Mouse (Mus musculus): ENCODE measurements around the gene Foxp1.

Gene Foxp1

DNA sequence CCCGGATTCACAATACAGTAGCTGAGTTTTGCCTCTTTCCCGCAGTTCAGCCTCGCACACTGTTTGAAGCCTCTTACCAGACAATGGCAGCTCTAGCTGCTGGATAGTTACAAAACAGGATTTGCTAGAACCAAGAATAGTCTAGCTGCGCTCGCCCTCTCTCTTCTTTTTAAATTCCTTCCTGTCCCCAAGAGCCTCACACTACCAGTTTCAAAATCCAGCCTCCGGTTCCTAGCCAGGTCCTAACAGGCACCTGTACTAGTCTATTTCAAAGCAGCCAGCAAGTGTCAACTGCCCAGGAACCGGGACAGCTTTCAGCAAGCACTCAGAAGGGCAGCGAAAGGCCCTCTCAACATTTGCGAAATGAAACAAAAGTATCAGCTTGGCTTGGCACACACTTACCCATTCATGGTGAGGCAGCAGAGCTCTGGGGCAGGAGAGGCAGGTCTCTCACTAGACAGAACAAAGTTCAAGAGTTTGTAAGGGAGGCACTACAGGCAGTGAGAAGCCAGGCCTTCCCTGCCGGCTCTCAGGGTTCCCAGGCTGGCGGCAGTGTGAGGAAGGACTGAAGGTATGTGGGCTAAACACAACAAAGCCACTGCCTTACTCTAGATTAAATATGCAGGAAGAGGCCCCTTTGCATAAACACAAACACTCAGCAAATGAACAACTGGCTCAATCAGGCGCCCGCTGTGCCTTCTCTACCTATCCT lies 256.4 kb downstream of the Foxp1 start:
- in situ Hi-C loops (cut with MboI, MseI): no loop called here

DNA sequence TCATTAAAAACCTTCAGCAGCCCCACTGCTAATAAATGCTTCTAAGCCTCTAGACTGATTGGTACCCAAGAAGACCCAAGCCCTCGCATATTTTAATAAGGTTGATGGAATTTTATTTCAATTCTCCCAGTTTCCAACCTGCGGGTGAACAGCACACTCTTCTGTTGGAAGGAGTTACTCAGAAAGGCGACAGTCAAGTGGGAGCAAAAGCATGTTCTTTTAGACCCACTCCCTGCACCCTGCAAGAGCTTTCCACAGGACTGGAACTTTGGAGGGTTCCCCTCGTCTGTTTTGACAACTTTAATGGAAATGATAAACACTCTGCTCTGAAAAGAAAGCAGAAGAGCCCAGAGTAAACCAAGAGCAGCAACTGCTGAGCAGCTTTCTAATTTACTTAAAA lies 257.3 kb downstream of the Foxp1 start:
- in situ Hi-C loops (cut with MboI, MseI): no loop called here

DNA sequence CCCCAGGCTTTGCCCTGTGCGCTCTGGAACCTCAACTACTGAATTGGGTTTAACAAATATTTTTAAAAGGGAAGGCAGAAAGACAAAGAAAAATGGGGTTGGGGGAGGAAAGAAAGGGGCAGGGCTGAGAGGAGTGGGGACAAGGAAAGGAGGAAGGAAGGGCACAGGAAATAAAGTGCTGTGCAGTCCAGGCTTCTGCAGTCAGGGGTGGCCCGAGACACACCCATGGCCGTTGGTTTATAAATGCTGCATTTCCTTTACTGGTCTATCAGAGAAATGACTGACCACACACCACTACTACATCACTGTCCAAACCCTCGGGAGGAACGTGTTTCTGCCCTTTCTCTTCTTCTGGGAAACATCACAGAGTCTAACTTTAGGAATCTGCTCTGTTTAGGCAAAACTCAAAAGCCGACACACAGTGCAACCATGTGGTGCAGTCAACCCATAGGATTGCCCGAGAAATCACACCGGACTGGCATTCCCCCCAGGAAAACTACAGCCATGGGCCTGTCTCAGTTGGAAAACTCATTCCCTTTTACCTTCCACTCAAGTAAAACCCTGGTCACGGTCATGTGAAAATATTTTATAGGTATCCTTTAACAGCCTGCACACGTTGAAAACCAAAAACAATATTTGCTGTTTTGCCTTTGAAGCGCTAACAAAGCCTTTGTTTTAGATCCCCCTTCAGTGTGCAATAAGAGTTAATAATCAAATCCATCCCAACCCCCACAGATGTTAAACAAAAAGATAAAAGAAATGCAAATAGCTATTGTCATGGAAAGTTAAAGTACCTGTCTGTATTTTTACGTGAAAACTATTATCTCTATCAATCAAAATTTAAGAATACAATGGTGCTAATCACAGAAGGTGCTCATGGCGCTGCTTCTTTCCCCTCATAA lies 258.1 kb downstream of the Foxp1 start:
- in situ Hi-C loops (cut with MboI, MseI): no loop called here

DNA sequence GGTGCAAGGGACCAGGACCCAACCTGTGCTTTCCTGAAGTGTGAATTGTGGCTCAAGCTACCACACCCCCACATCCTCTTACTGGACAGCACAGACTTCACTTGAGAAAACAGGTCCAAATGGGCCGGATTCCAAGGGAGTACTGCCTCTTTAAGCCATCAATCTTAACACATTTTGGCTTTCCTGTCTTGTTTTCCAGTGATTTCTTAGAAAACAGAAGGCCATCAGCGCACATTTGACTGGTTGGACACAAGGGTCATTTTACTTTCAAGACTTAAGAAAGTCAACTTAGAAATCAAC lies 258.7 kb downstream of the Foxp1 start:
- in situ Hi-C loops (cut with MboI, MseI): no loop called here

DNA sequence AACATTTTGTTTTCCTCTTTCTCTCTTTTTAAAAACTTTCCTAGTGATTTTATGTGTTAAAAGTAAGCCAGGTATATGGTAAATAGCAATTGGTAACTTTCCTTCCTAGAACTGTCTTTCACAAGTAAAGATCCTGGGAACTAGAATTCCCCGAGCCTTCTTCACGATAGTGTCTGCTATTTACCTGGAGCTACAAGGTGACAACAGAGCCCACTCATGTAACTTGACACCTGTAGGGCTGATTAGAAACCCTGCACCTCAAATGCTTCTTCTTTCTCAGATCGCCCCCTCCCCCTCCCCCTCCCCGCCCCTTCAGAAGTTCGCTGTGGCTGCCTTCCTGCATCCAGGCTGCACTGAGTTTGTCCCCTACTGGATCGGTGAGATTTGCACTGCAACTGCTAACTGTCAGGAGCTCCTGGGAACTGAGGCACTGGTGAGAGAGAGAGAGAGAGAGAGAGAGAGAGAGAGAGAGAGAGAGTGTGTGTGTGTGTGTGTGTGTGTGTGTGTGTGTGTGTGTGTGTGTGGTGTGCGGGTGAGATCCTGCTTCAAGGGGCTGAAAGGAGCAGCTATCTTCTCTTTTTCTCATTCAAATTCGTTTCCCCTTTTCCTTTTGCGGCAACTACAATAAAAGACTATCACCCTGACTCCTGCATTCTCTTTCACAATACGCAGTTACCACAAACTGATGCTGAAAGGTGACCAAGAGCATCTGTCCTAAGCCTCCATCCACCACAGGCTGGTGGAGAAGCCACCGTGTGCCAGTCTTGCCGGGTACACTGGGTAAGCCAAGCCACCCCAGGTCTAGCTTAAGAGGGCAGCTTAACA lies 259.2 kb downstream of the Foxp1 start:
- in situ Hi-C loops (cut with MboI, MseI): no loop called here

DNA sequence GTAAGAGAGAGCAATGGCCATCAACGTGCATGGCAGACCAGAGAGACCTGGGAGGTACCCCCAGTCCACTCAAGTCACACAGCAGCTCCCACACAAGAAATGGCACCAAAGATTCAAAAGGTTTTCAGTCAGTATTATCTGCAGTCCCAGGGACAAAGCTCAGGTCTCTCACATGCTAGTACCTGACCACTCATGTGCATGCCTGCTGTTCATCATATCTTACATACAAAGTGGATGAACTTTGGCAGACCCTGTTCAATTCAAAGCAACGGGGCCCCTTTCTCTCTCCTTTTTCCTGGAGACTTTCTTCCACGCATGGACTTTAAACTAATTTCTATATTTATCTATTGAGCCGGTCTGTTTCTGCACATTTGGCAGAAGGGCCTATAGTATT lies 260.8 kb downstream of the Foxp1 start:
- in situ Hi-C loops (cut with MboI, MseI): no loop called here

DNA sequence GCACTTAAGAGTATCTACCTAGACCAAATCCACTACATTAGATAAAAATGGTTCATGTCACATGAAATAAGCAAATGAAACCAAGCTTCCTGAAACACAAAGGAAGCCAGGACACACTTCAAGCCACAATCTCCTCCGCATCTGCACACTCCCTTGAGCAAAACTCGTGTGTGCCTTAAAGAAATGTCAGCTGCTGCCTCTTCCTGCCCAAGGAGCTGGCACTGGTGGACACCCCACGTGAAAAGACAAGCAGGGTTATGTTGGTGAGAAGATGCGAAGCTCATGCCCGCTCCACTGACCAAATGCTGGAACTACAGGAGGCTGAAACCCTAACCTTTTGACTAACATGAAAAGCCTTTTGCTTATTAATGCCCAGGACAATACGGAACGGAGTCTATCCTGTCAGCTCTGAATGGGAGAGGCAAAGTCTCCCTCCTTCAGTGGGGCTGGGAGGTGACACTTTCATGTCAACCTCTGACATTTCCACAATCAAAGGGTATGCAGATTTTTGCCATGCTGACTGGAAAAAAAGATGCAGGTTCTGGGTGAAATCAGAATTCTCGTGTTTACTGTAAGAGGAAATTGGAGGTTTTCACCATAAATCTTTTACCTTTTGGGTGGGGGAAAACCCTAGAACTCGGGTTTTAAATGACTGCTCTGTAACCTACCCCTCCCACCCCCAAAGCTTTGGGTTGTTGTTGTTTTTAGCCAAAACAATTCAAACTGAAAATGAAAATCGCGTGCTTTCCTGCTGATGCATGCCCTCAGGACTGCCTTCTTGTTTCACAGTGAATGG lies 261.4 kb downstream of the Foxp1 start:
- in situ Hi-C loops (cut with MboI, MseI): no loop called here

DNA sequence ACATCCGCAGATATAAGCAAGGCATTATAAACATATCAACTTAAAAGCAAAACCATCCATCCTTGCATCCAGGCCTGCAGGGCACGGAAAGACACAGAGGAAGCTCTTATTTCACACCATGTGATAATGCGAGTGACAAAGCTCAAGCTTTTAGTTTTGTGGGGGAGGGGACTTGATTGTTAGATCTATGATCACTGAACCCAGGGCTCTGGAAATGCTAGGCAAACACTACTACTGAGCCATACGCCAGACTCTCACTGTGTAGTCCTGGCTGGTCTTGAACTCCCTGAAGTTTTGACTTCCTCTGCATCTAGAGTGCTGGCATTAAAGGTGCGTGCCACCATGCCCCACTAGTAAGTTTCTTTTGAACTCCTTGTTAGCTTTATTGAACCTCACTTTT lies 264.2 kb downstream of the Foxp1 start:
- in situ Hi-C loops (cut with MboI, MseI): loop anchor here (10.0 kb wide), 1 partner anchor 204 kb away; no protein-coding TSS in a partner anchor

DNA sequence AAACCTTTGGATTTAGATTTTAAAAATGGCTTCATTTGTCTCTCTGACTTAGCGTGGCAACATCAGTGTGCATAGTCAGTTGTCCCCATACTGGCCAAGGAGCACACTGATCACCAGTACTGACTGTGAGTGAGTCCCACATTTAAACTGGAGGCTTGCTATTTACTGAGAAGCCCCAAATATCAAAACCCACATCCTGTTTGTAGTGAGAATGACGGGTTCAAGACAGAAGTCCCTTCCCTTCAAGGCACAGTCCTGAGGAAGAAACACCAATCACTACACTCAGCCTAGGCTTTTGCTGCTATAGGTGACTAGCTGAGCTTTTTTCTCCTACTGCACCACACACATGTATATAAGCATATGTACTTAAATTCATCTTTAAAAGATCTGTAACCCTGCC lies 264.8 kb downstream of the Foxp1 start:
- in situ Hi-C loops (cut with MboI, MseI): loop anchor here (10.0 kb wide), 1 partner anchor 203 kb away; no protein-coding TSS in a partner anchor

DNA sequence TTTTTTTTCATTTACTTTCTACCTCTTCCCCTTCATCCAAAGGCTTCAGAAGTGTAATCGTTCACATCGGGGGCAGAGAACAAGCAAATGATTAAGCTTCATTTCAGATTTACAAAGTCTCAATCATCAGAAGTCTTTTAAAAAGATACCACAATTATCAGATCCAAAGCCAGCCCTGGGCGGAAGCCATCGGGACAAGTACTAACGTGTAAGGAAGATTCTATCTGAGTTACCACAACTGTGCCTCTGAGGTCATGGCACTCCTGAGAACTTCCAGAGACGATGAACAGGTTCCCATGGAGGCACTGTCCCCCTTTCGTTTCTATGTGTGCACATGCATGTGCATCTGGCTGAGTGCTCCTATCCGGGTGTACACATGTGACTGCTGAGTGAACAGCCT lies 269.2 kb downstream of the Foxp1 start:
- in situ Hi-C loops (cut with MboI, MseI): loop anchor here (10.0 kb wide), 1 partner anchor 199 kb away; no protein-coding TSS in a partner anchor

DNA sequence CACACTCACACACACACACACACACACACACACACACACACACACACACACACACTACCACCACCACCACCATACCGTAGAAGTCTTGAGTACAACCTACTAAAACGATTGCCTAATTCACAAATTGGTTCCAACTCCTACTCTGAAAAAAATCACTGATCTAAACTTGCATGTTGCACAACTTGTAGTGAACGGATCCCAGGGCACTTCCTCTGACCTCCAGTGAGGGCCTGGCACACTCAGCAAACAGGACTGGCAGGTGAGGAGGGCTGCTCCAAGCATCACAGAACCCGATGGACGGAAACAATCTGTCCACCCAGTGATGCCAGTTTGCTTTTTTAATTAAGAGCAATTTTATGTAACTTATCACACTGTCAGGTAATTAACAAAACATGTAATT lies 269.7 kb downstream of the Foxp1 start:
- in situ Hi-C loops (cut with MboI, MseI): loop anchor here (10.0 kb wide), 1 partner anchor 198 kb away; no protein-coding TSS in a partner anchor

DNA sequence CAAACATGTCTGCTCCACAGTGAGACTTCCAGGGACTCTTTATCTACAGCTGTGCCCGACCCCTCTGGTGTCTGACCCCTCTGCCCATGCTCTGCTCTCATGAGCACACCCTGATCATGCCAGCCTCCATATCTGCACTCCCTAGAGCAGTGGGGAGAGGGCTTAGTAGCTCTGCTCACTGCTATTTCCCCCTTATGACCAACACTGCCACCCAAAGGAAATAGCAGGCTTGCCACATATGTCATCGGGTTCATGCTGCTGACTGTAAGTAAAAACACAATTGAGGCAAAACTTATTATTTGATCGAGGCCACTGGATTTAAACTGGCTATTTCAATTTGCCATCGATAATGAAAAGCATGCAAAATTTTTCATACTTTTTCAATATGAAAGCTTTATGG lies 270.6 kb downstream of the Foxp1 start:
- in situ Hi-C loops (cut with MboI, MseI): loop anchor here (10.0 kb wide), 1 partner anchor 197 kb away; no protein-coding TSS in a partner anchor

DNA sequence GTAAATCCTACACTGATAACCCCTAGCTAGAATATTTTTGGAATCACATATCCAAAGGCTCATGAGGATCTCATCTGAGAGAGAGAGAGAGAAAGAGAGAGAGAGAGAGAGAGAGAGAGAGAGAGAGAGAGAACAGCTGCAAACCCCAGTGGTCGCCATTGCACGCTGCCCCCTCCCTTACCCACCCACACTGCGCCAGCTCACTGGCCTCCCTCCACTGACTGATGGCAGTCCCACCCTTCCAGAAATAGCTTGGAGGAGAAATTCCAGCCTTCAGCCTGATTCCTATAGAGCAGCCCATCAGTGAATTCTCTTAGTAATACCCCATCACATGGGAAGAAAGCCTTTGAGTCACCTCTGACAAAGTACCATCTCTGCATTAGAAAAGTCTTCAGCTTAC lies 271.3 kb downstream of the Foxp1 start:
- in situ Hi-C loops (cut with MboI, MseI): loop anchor here (10.0 kb wide), 1 partner anchor 196 kb away; no protein-coding TSS in a partner anchor

DNA sequence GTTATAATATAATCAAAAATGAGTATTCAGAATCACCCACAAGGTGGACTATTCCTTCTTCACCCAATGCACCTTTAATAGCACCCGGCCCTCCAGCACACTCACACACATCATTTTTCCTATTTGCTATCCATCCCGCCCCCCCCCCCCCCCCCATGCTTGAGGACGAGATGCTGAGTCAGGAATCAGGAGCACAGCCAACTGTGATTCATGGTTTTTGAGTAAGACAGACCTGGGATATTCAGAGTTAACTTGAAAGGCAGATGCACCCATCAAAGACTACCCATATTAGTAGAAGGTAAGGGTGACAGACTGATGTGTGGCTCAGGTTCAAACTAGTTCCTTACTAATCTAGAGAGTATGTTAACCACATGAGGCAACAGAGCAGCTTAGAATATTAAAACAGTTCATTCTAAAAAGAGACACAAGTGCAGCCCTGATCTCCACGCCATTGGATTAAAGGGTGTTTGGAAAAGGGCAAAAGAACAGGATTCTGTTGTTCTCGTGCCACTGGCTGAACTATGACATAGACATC lies 273.0 kb downstream of the Foxp1 start:
- in situ Hi-C loops (cut with MboI, MseI): loop anchor here (10.0 kb wide), 1 partner anchor 195 kb away; no protein-coding TSS in a partner anchor

DNA sequence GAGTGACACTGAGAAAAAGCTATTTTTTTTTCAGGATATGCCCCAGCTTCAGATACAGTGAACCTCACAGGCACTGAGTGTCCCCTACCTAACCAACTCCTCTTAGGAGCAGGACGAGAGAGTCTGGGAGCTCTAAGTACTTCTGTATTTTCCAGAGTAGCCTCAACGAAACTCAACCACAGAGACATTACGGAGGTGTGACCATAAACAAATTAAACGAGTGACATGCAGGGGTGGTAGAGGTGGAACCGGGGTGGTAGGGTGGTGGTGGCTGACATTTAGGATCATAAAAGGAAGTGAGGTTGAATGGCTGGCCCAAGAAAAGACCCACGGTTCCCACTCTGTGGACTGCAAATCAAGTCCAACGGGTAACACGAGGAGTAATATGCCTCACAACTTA lies 274.1 kb downstream of the Foxp1 start:
- in situ Hi-C loops (cut with MboI, MseI): no loop called here

DNA sequence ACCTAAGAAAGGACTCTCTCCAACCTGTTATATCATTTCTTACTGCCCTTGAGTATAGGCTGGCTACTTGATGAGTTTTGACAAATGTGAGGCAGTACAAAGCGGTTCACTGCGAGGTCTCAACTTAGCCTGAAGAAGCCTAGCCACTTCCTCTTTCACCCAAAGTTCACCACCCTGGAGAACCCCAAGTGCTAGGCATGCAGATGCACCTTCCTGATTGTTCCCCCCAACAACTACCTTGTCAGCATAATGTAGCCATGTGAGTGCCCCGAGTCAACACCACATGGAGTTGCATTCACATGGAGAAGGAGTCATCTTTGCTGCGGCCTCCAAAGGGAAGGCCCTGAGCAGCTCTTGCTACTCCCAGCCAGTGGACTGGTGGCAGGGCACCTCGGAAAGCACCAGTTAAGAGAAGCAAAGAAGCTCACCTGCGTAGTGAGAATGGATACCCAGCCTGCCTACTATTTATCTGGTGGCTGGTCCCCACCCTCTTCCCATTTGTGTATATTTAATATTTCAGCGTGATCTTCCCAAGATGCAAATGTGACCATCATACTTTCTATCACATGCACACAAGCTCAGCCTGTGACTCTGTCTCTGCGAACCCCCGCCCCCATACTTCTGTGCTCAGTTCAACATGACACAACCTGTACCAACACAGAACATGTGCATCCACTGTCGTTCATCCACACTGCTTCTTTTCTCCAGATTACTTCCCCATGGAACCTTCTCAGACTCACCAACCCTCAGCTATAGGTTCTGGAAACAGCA lies 280.7 kb downstream of the Foxp1 start:
- in situ Hi-C loops (cut with MboI, MseI): no loop called here

DNA sequence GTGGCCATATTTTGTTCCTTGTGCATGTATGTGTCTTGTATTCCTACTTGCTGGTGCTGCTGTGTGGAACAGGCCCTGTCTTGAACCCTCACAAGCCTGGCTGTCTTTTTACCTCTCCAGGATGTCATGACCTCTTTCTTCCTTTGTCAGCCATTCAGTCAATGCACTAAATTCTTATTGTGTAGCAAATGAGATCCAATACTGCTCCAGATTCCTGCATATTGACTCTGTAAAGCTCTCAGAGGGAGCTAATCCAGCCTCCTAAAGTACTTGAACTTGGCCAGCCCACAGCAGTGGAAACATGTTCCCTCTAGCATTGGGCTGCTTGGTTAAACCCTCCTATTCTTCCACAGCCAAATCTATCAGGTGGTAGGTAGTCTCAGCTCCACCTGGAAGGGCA lies 281.8 kb downstream of the Foxp1 start:
- in situ Hi-C loops (cut with MboI, MseI): no loop called here

DNA sequence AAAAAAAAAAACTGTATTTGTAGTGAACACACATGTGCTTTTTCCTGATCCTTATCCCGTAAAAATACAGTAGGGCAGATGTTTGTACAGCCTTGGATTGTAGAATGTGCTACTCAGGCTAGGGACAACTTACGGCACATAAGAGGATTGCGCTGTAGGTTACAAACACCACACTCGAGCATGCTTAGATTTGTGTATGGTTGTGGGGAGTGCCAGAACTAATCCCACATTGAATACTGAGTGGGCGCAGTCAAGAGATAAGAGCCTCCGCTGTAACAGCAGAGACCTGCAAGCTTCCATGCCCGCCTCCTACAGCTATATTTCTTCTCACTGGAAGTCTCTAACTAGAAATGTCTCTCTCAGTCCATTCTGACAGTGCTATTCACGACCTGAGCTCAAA lies 286.9 kb downstream of the Foxp1 start:
- in situ Hi-C loops (cut with MboI, MseI): loop anchor here (10.0 kb wide), 1 partner anchor 711 kb away; no protein-coding TSS in a partner anchor

DNA sequence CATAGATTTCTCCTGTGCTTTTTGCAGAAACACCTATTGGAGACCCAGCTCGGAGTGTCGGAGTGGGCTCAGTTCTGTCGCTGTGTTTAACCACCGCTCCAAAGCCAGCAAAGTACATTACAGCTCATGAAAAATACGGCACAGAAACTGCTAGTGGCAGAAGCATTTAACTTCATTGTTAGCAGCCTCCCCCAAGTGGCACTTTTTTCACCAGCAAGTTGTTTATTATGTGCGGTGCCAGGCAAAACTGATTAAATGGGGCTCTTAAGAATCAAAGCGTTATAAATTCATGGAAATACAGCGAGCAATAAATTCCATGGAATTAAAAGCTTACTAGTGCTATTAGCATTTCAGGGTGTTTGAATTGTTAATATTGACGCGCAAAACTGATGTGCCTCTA lies 289.1 kb downstream of the Foxp1 start:
- in situ Hi-C loops (cut with MboI, MseI): loop anchor here (10.0 kb wide), 1 partner anchor 709 kb away; no protein-coding TSS in a partner anchor

DNA sequence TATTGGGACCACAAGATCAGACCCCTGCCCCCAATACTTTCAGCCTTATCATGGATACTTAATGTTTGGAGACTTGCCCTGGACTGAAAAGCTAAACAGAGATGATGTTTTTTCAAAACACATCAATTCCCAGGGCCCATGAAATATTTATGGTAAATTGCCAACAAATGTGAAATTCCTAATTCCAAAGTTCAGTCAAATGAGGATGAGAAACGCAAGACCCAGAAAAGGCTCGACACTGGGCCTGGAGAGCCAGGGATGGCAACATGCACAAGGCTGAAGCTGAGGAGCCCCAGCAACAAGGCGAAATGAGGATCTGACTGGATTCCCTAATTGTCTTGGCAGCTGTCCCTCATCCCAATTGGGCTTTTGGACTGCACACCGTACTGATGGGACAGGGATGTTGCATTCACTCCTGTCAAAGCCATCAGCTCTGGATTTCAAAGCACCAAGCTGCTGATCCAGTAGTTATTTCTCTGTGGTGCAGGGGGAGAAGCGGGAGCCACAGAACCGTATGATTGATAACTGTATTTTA lies 294.1 kb downstream of the Foxp1 start:
- in situ Hi-C loops (cut with MboI, MseI): no loop called here

Data from T-helper 2 cell (primary cell).